Mouse (Mus musculus) spleen, postnatal 10 days (tissue): ENCODE results near the gene Gtf2f2.

Source experiments
- DNase-seq, 2 experiments: peaks; one replicate each; pipeline ENCODE4 v3.0.0; 2021 to 2022; ENCODE audit warnings: low spot score in 2 of 2

Gene Gtf2f2

GRCm38 (mm10) chr14:75863549-75864409, 146.9 kb downstream of the Gtf2f2 start:
- no peak for DNase-seq

- DNase-seq: no peak
Observed at GRCm38 (mm10) chr14:75862701-75863100, 148.0 kb downstream of the Gtf2f2 start.

GRCm38 (mm10) chr14:75859619-75860018, 151.0 kb downstream of the Gtf2f2 start:
- DNase-seq: no peak

GRCm38 (mm10) chr14:75858181-75858580, 152.5 kb downstream of the Gtf2f2 start:
- no peak for DNase-seq

- DNase-seq: no peak
Observed at GRCm38 (mm10) chr14:75855263-75855992, 155.2 kb downstream of the Gtf2f2 start.

GRCm38 (mm10) chr14:75852016-75852415, 158.6 kb downstream of the Gtf2f2 start:
- DNase-seq: no peak

- DNase-seq: no peak
Observed at GRCm38 (mm10) chr14:75850819-75851218, 159.8 kb downstream of the Gtf2f2 start.

GRCm38 (mm10) chr14:75849842-75850568, 160.7 kb downstream of the Gtf2f2 start:
- DNase-seq: no peak

GRCm38 (mm10) chr14:75849236-75849635, 161.4 kb downstream of the Gtf2f2 start:
- no peak for DNase-seq

- DNase-seq: no peak
Observed at GRCm38 (mm10) chr14:75848482-75848881, 162.2 kb downstream of the Gtf2f2 start.

GRCm38 (mm10) chr14:75847669-75848068, 163.0 kb downstream of the Gtf2f2 start:
- no peak for DNase-seq
